Mouse (Mus musculus) erythroblast, embryonic 14.5 days (primary cell): ENCODE measurements around the gene Shisa7.

Experiments
- GATA1 ChIP-seq: IDR thresholded peaks from 2 replicates; pipeline ENCODE4 v1.6.1; 2012; ENCODE audit warnings: low read length, inconsistent platforms, mixed read lengths
- TAL1 ChIP-seq: IDR thresholded peaks from 3 replicates; pipeline ENCODE4 v1.6.1; 2012; ENCODE audit warnings: low read length, inconsistent platforms, mixed read lengths

DNA sequence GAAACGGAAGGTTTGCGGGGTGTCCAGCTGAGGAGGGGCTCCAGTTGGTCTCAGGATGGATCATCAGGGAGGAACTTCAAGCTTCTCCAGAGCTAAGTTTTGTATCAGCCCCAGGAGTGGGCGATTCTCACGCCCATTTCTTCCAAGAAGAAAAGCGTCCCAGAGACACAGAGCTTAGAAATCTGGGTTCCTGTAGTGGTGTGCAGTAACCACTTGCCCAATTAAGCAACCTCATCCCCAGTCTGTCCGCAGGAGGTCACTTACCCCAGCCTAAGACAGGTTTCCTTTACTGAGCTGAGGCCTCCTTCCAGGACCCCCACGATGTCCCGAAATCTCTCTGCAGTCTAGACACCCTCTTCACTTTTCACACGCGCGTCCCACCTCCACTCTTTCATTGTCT, 32.7 kb upstream of the Shisa7 start:
- TF ChIP-seq GATA1 = no peak
- TF ChIP-seq TAL1 = no peak
